Mouse (Mus musculus): ENCODE measurements around the gene 4933402N03Rik. TPM values are rescaled to one million over a fixed set of nuclear protein-coding genes. Genes with fewer than 3 reads are reported as not detected.

Gene 4933402N03Rik
- not detected in 2 replicates for polyA plus RNA-seq (2015; fragmentation: Nextera tagmentation; extraction: Ambion mirVana)

DNA sequence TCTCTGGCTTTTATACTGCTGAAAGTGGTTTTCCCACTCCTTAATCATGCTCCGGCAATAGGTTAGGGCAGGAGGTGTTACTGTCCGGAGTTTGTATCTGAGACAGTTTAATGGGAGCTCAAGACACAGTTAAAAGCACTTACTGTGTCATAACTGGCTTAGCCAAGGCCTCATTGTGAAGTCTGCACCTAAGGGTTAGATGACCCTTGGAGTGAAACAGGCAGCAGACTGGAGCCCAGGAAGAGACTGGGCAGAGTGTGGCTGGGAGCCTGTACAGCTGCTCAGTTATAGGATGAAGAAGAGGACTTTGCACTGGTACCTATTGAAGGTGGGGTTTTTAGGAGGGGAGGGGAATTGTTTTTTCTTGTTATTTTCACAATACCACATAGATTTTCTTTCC is at the start of gene 4933402N03Rik:
Gene 4933402N03Rik, minus strand, starts transcription at position 101 of the 400 bp plus-strand sequence.
- H3K36me3 ChIP-seq (ENCODE audit: insufficient read depth, low read length): no peaks in the 10 kb centered on the region
- H3K9me3 ChIP-seq (ENCODE audit: low read length): no peaks in the 10 kb centered on the region
- H3K27me3 ChIP-seq (ENCODE audit: insufficient read depth, low read length): no peaks in the 10 kb centered on the region
- H3K4me2 ChIP-seq (replicated peaks; ENCODE audit: low read depth, low read length): no peak within 1 kb of the TSS
- no peak within 1 kb of the TSS for H3K27ac ChIP-seq (ENCODE audit: low read length)
- H3K4me1 ChIP-seq (ENCODE audit: insufficient read depth, low read length): no peaks in the 10 kb centered on the region
- no peak within 1 kb of the TSS for H3K4me3 ChIP-seq (ENCODE audit: low read length)
- 69% methylated on average over 2 of the region's 2 CpGs for WGBS
- no peak within 1 kb of the TSS for H3K9ac ChIP-seq (replicated peaks; ENCODE audit: low read length)
- ATAC-seq (ENCODE audit: low FRiP score, low TSS enrichment): no peak

DNA sequence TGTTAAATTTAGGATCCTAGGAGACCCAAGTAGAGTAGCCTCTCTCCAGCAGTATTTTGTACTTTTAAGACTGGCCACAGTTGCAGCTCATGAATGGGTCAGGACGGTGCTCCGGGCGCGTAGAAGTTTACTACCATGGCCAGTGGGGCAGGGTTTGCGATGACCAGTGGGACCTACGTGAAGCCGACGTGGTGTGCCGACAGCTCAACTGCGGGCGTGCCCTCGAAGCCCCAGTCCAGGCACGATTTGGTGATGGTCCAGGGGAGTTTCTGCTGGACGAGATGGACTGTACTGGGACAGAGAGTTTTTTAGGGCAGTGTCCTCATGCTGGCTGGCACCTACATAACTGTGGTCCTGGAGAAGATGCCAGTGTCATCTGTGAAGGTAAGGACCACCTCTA is 41.9 kb upstream of the 4933402N03Rik start:
- Histone ChIP-seq H3K4me2 (replicated peaks; ENCODE audit: low read depth, low read length) (no peak overlapping the region), H3K27ac (ENCODE audit: low read length) (no peak overlapping the region), H3K9ac (replicated peaks; ENCODE audit: low read length) (no peak overlapping the region), H3K4me1 (ENCODE audit: insufficient read depth, low read length) (no peaks in the 10 kb centered on the region), H3K4me3 (ENCODE audit: low read length) (no peak overlapping the region), H3K27me3 (ENCODE audit: insufficient read depth, low read length) (no peaks in the 10 kb centered on the region), H3K36me3 (ENCODE audit: insufficient read depth, low read length) (no peaks in the 10 kb centered on the region), H3K9me3 (ENCODE audit: low read length) (no peaks in the 10 kb centered on the region)
- no peak for ATAC-seq (ENCODE audit: low FRiP score, low TSS enrichment)
- 95% methylated on average over 14 of the region's 14 CpGs for WGBS

DNA sequence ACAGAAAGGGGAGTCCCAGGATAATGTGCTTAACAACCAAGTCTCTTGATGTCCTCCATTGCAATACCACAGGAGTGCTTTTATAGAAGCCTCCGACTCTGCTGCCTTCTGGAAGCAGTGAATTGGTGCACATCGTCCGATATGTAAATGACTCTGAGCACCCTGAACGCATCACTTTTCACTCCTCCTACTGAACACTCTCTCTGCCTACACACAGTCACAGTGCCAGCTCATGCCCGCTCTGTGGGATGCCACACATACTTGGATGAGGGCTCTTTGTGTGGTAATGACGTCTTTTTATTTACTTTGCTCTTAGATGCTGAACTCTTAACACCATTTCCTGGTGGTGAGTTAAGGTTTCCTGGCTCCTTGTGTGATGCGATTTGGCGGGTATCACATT is 40.9 kb upstream of the 4933402N03Rik start:
- no peak overlapping the region for H3K4me2 ChIP-seq (replicated peaks; ENCODE audit: low read depth, low read length)
- no peak for ATAC-seq (ENCODE audit: low FRiP score, low TSS enrichment)
- no peaks in the 10 kb centered on the region for H3K36me3 ChIP-seq (ENCODE audit: insufficient read depth, low read length)
- 48% methylated on average over 8 of the region's 8 CpGs for WGBS
- no peak overlapping the region for H3K9ac ChIP-seq (replicated peaks; ENCODE audit: low read length)
- H3K27ac ChIP-seq (ENCODE audit: low read length): no peak overlapping the region
- no peaks in the 10 kb centered on the region for H3K4me1 ChIP-seq (ENCODE audit: insufficient read depth, low read length)
- H3K4me3 ChIP-seq (ENCODE audit: low read length): no peak overlapping the region
- no peaks in the 10 kb centered on the region for H3K9me3 ChIP-seq (ENCODE audit: low read length)
- no peaks in the 10 kb centered on the region for H3K27me3 ChIP-seq (ENCODE audit: insufficient read depth, low read length)

DNA sequence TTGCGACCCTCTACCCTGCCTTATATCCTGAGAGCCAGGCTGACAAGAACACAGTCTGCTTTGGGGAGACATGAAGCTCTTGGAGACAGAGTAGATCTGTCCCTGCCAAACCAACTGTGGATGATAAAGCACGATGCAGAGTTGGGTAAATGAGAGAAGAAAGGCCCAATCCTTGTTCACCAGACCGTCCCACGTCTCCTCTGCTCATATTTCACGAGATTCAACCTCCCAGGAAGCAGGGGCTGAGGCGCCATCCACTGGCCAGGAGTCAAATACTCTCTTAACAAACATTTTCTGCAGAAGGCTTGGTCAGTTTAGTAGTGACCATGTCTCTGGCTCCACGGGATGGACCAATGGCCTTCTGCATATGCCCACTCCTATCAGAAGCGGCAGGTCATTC is 38.2 kb upstream of the 4933402N03Rik start:
- WGBS: 35% methylated on average over 8 of the region's 8 CpGs
- H3K9ac ChIP-seq (replicated peaks; ENCODE audit: low read length): no peak overlapping the region
- H3K9me3 ChIP-seq (ENCODE audit: low read length): no peaks in the 10 kb centered on the region
- H3K4me2 ChIP-seq (replicated peaks; ENCODE audit: low read depth, low read length): no peak overlapping the region
- no peak overlapping the region for H3K27ac ChIP-seq (ENCODE audit: low read length)
- H3K36me3 ChIP-seq (ENCODE audit: insufficient read depth, low read length): no peaks in the 10 kb centered on the region
- no peaks in the 10 kb centered on the region for H3K27me3 ChIP-seq (ENCODE audit: insufficient read depth, low read length)
- H3K4me3 ChIP-seq (ENCODE audit: low read length): no peak overlapping the region
- no peaks in the 10 kb centered on the region for H3K4me1 ChIP-seq (ENCODE audit: insufficient read depth, low read length)
- no peak for ATAC-seq (ENCODE audit: low FRiP score, low TSS enrichment)

DNA sequence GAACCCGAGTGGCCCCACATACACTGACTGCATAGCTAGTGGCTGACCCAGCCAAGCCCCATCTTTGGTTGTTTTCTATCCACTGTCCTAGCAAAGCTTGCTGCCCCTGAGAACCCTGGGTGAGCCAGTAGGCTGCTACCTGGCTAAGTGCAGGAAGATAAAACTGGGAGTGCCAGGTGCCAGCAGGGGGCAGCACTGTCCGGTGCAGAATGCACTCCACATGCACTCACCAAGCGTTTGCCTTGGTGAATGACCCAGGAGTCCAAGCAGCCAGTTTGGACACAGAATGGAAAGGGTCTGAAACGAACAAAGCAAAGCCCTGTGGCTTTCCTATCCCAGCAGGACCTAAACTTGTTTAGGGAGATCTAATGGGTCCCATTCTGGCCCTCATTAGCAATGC is 36.6 kb upstream of the 4933402N03Rik start:
- H3K4me2 ChIP-seq (replicated peaks; ENCODE audit: low read depth, low read length): no peak overlapping the region
- H3K36me3 ChIP-seq (ENCODE audit: insufficient read depth, low read length): no peaks in the 10 kb centered on the region
- H3K9ac ChIP-seq (replicated peaks; ENCODE audit: low read length): no peak overlapping the region
- WGBS: 40% methylated on average over 4 of the region's 4 CpGs
- no peaks in the 10 kb centered on the region for H3K4me1 ChIP-seq (ENCODE audit: insufficient read depth, low read length)
- H3K27me3 ChIP-seq (ENCODE audit: insufficient read depth, low read length): no peaks in the 10 kb centered on the region
- ATAC-seq (ENCODE audit: low FRiP score, low TSS enrichment): no peak
- H3K9me3 ChIP-seq (ENCODE audit: low read length): no peaks in the 10 kb centered on the region
- no peak overlapping the region for H3K27ac ChIP-seq (ENCODE audit: low read length)
- no peak overlapping the region for H3K4me3 ChIP-seq (ENCODE audit: low read length)

DNA sequence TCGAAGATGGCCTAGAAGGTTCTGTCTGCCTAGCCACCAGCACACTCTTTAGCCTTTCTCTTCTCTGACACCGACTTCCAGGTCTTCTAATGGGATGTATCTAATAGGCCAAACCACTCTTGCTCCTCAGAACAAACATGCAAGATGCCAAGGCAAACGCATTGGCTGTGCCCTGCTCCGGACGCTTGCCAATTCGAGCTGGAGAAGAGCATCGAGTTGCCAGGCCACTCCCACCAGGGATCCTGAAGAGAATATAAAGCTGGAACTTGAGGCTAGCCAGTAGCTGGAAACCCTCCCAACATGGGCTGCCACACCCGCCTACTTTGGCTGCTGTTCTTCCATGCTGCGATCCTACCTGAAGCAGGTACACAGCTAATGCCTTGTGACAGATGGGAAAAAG is 28.0 kb upstream of the 4933402N03Rik start, which contains the start of gene 5430419D17Rik:
Gene 5430419D17Rik, plus strand, starts transcription at position 282 of the 400 bp plus-strand sequence.
- no peak within 1 kb of the TSS for H3K9ac ChIP-seq (replicated peaks; ENCODE audit: low read length)
- H3K4me2 ChIP-seq (replicated peaks; ENCODE audit: low read depth, low read length): no peak within 1 kb of the TSS
- no peaks in the 10 kb centered on the region for H3K4me1 ChIP-seq (ENCODE audit: insufficient read depth, low read length)
- WGBS: 91% methylated on average over 9 of the region's 9 CpGs
- no peaks in the 10 kb centered on the region for H3K36me3 ChIP-seq (ENCODE audit: insufficient read depth, low read length)
- no peaks in the 10 kb centered on the region for H3K9me3 ChIP-seq (ENCODE audit: low read length)
- no peak for ATAC-seq (ENCODE audit: low FRiP score, low TSS enrichment)
- no peak within 1 kb of the TSS for H3K4me3 ChIP-seq (ENCODE audit: low read length)
- no peaks in the 10 kb centered on the region for H3K27me3 ChIP-seq (ENCODE audit: insufficient read depth, low read length)
- no peak within 1 kb of the TSS for H3K27ac ChIP-seq (ENCODE audit: low read length)

DNA sequence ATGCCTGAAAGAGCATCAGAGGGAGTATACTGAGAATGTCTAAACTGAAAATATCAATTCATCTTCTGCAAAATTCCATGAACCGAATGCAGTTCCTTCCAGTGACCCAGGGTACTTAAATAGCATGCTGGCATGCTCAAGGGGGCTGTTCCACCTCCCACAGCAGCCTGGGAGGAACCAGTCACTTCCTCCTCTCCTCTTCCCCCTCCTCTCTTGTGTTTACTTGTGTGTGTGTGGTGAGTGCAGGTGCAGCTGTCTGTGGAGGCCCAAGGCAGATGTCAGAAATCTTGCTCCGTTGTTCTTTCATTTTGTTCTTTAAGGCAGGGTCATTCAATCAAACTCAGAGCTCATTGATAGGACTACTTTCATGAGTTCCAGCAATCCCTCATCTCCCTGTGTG is 23.0 kb upstream of the 4933402N03Rik start:
- Histone ChIP-seq H3K9me3 (ENCODE audit: low read length) (no peaks in the 10 kb centered on the region), H3K4me3 (ENCODE audit: low read length) (no peak overlapping the region), H3K9ac (replicated peaks; ENCODE audit: low read length) (no peak overlapping the region), H3K27me3 (ENCODE audit: insufficient read depth, low read length) (no peaks in the 10 kb centered on the region), H3K27ac (ENCODE audit: low read length) (no peak overlapping the region), H3K4me1 (ENCODE audit: insufficient read depth, low read length) (no peaks in the 10 kb centered on the region), H3K4me2 (replicated peaks; ENCODE audit: low read depth, low read length) (no peak overlapping the region), H3K36me3 (ENCODE audit: insufficient read depth, low read length) (no peaks in the 10 kb centered on the region)
- WGBS: 27% methylated on average over 2 of the region's 2 CpGs
- ATAC-seq (ENCODE audit: low FRiP score, low TSS enrichment): no peak

DNA sequence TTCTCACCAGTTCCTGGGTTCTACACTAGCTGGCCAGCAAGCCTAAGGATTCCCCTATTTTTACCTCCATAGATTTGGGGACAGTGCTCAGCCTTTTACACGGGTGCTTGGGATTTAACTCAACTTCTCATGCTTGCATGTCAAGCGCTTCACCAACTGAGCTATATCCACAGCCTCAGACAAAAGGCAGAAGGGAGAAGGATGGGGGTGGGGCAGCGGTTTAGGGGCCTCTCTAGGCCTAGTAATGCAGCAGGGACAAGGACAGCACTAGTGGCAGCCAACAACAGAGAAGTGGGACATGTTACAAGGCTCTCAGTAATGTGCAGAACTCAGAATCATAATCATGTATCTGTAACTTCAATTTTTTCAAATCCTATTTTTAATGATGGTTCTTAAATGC is 21.7 kb upstream of the 4933402N03Rik start:
- Histone ChIP-seq H3K36me3 (ENCODE audit: insufficient read depth, low read length) (no peaks in the 10 kb centered on the region), H3K4me2 (replicated peaks; ENCODE audit: low read depth, low read length) (no peak overlapping the region), H3K27ac (ENCODE audit: low read length) (no peak overlapping the region), H3K4me3 (ENCODE audit: low read length) (no peak overlapping the region), H3K9ac (replicated peaks; ENCODE audit: low read length) (no peak overlapping the region), H3K4me1 (ENCODE audit: insufficient read depth, low read length) (no peaks in the 10 kb centered on the region), H3K27me3 (ENCODE audit: insufficient read depth, low read length) (no peaks in the 10 kb centered on the region), H3K9me3 (ENCODE audit: low read length) (no peaks in the 10 kb centered on the region)
- 80% methylated on average over 3 of the region's 3 CpGs for WGBS
- ATAC-seq (ENCODE audit: low FRiP score, low TSS enrichment): no peak

DNA sequence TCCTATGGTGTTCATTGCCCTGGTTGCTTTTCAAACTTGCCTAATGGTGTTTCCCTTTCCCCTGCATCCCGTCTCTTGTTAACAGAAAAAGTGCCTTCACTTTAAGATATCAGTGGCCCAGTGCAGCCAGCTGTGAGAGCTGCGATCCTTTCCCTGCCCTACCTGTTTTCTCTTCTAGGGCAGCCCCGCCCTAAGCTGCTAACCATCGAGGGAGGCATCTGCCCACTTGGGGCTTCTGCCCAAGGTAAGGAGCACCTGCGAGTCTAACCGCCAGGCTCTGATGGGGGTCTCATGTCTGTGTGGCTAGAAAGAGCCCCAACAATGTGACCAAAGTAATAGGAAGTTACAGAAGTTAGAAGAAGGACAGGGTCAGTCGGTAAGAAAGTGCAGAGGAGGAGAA is 16.1 kb upstream of the 4933402N03Rik start:
- 69% methylated on average over 7 of the region's 7 CpGs for WGBS
- H3K27me3 ChIP-seq (ENCODE audit: insufficient read depth, low read length): no peaks in the 10 kb centered on the region
- no peak overlapping the region for H3K27ac ChIP-seq (ENCODE audit: low read length)
- no peak overlapping the region for H3K4me3 ChIP-seq (ENCODE audit: low read length)
- no peak overlapping the region for H3K4me2 ChIP-seq (replicated peaks; ENCODE audit: low read depth, low read length)
- H3K9me3 ChIP-seq (ENCODE audit: low read length): no peaks in the 10 kb centered on the region
- H3K36me3 ChIP-seq (ENCODE audit: insufficient read depth, low read length): no peaks in the 10 kb centered on the region
- no peaks in the 10 kb centered on the region for H3K4me1 ChIP-seq (ENCODE audit: insufficient read depth, low read length)
- ATAC-seq (ENCODE audit: low FRiP score, low TSS enrichment): no peak
- H3K9ac ChIP-seq (replicated peaks; ENCODE audit: low read length): no peak overlapping the region

DNA sequence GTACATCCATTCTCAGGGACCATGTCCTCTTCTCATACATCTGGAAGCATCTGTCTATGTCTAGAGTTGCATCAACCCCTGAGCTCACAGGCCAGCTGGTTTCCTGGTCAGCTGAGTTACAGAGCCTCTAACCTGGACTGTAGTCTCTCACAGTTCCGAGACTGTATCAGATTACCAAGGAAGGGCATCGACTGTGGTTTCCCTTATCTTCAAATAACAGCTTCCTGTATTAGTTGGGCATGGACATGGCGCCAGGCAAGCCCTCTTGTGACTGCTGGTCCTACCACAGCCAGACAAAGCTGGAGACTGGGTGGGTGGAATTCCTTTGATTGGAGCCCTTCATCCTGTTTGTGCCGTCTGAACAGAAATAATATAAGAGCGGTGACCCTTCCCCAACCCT is 6.9 kb upstream of the 4933402N03Rik start:
- no peaks in the 10 kb centered on the region for H3K27me3 ChIP-seq (ENCODE audit: insufficient read depth, low read length)
- H3K4me1 ChIP-seq (ENCODE audit: insufficient read depth, low read length): no peaks in the 10 kb centered on the region
- WGBS: 58% methylated on average over 5 of the region's 5 CpGs
- no peaks in the 10 kb centered on the region for H3K9me3 ChIP-seq (ENCODE audit: low read length)
- H3K9ac ChIP-seq (replicated peaks; ENCODE audit: low read length): no peak overlapping the region
- no peak overlapping the region for H3K4me2 ChIP-seq (replicated peaks; ENCODE audit: low read depth, low read length)
- no peak overlapping the region for H3K27ac ChIP-seq (ENCODE audit: low read length)
- H3K4me3 ChIP-seq (ENCODE audit: low read length): no peak overlapping the region
- ATAC-seq (ENCODE audit: low FRiP score, low TSS enrichment): no peak
- H3K36me3 ChIP-seq (ENCODE audit: insufficient read depth, low read length): no peaks in the 10 kb centered on the region

Data from kidney, embryonic 16.5 days (tissue).